Mouse (Mus musculus) liver, postnatal 0 days (tissue): ENCODE results near the gene Cwc27. TPM values are rescaled to one million over a fixed set of nuclear protein-coding genes. Genes with fewer than 3 reads are reported as not detected.

Source experiments
- ATAC-seq: fragments of 200-750 bp; cut with Nextera tagmentation; 2 replicates; pipeline ENCODE4 v1.8.0; 2017; ENCODE audit warnings: mild to moderate bottlenecking, moderate library complexity
- DNase-seq: peaks from one replicate; pipeline ENCODE4 v3.0.0-alpha.2; 2016
- H3K27ac ChIP-seq: fragments of 300-500 bp; sonication (generic); 2 replicates; pipeline ENCODE4 v1.5.1; 2014; ENCODE audit warnings: antibody characterized with exemption, moderate library complexity, mild to moderate bottlenecking, low read depth
- H3K27me3 ChIP-seq: fragments of 300-500 bp; sonication (generic); 2 replicates; pipeline ENCODE4 v1.6.1; 2014; ENCODE audit warnings: low read length, control low read depth, mixed read lengths; ENCODE audit not compliant: insufficient read depth
- H3K36me3 ChIP-seq: fragments of 300-500 bp; sonication (generic); replicated peaks from 2 replicates; pipeline ENCODE4 v1.6.1; 2014; ENCODE audit warnings: mild to moderate bottlenecking, control low read depth, low read length, moderate library complexity, mixed read lengths; ENCODE audit not compliant: insufficient read depth
- H3K4me1 ChIP-seq: fragments of 300-500 bp; sonication (generic); 2 replicates; pipeline ENCODE4 v1.6.1; 2014; ENCODE audit warnings: antibody characterized with exemption, mild to moderate bottlenecking, control low read depth; ENCODE audit not compliant: insufficient read depth
- H3K4me2 ChIP-seq: fragments of 300-500 bp; sonication (generic); 2 replicates; pipeline ENCODE4 v1.6.1; 2014; ENCODE audit warnings: low read depth, mild to moderate bottlenecking, low read length, moderate library complexity, mixed read lengths
- H3K4me3 ChIP-seq: fragments of 300-500 bp; sonication (generic); 2 replicates; pipeline ENCODE4 v1.5.1; 2014; ENCODE audit warnings: low read depth, low read length
- H3K9ac ChIP-seq: fragments of 300-500 bp; sonication (generic); replicated peaks from 2 replicates; pipeline ENCODE4 v1.6.1; 2014; ENCODE audit warnings: mild to moderate bottlenecking, moderate library complexity
- H3K9me3 ChIP-seq: fragments of 300-500 bp; sonication (generic); 2 replicates; pipeline ENCODE4 v1.6.1; 2016; ENCODE audit warnings: mild to moderate bottlenecking, control low read depth, low read length, mixed read lengths
- CTCF ChIP-seq: sonication (generic); IDR thresholded peaks from 2 replicates; pipeline ENCODE4 v1.5.1; 2016; ENCODE audit warnings: antibody characterized with exemption, low read depth
- EP300 ChIP-seq: IDR thresholded peaks from 2 replicates; pipeline ENCODE4 v1.6.1; 2016; ENCODE audit warnings: antibody characterized with exemption, low read depth, mild to moderate bottlenecking
- WGBS: fragments of 180-500 bp; shearing (Covaris S2); extraction: QIAGEN DNeasy Blood & Tissue Kit; methylation state at CpG from one replicate; pipeline ENCODE4 v1.1.7; 2014; ENCODE audit not compliant: insufficient replicate concordance; 5-methylcytosine and 5-hydroxymethylcytosine counted together
- polyA plus RNA-seq: library from polyadenylated mRNA; unstranded; fragments of >200 nt; fragmentation: Nextera tagmentation; extraction: Ambion mirVana; gene quantifications from 2 replicates; pipeline ENCODE4 v1.2.1, GENCODE M21; 2015

Gene Cwc27
- polyA plus RNA-seq, 1 experiment from 2014 or later: 7.8 TPM

- no peak within 1 kb of the TSS for H3K9ac ChIP-seq
- ATAC-seq (no peak), DNase-seq (no peak)
- H3K36me3 ChIP-seq: peaks cover 11% of the 10 kb centered on the region; the same call in 1 of the 2 replicates
- no peaks in the 10 kb centered on the region for H3K9me3 ChIP-seq
- 85% methylated on average over 11 of the region's 11 CpGs for WGBS
- TF ChIP-seq EP300: no peak
- no peak for TF ChIP-seq CTCF
- H3K27me3 ChIP-seq: no peaks in the 10 kb centered on the region
- H3K27ac ChIP-seq: no peak within 1 kb of the TSS
- no peak within 1 kb of the TSS for H3K4me2 ChIP-seq
- no peak within 1 kb of the TSS for H3K4me3 ChIP-seq
- no peaks in the 10 kb centered on the region for H3K4me1 ChIP-seq
Observed at GRCm38 (mm10) chr13:104792184-104792583, 24.8 kb downstream of the Cwc27 start, which contains the start of gene Srek1ip1. Srek1ip1 (plus strand) TSS chr13:104792484.

GRCm38 (mm10) chr13:104789663-104790062, 27.3 kb downstream of the Cwc27 start:
- Histone ChIP-seq H3K4me2 (no peak overlapping the region), H3K9me3 (no peaks in the 10 kb centered on the region), H3K27ac (no peak overlapping the region), H3K27me3 (no peaks in the 10 kb centered on the region), H3K4me1 (no peaks in the 10 kb centered on the region), H3K36me3 (peaks cover 7% of the 10 kb centered on the region; the same call in 1 of the 2 replicates), H3K9ac (no peak overlapping the region), H3K4me3 (no peak overlapping the region)
- 12% methylated on average over 2 of the region's 2 CpGs for WGBS
- DNase-seq (no peak), ATAC-seq (peak; percentile 53)
- TF ChIP-seq CTCF (peak; percentile 84), EP300 (no peak)

GRCm38 (mm10) chr13:104787260-104787659, 29.7 kb downstream of the Cwc27 start:
- no peak for ATAC-seq
- no peak overlapping the region for H3K4me3 ChIP-seq
- H3K36me3 ChIP-seq: peaks cover 8% of the 10 kb centered on the region
- H3K4me2 ChIP-seq: no peak overlapping the region
- no peaks in the 10 kb centered on the region for H3K4me1 ChIP-seq
- WGBS: 89% methylated on average over 4 of the region's 4 CpGs
- no peak overlapping the region for H3K27ac ChIP-seq
- no peak overlapping the region for H3K9ac ChIP-seq
- H3K9me3 ChIP-seq: no peaks in the 10 kb centered on the region
- DNase-seq: no peak
- H3K27me3 ChIP-seq: no peaks in the 10 kb centered on the region
- no peak for TF ChIP-seq EP300
- no peak for TF ChIP-seq CTCF

GRCm38 (mm10) chr13:104779104-104779670, 37.8 kb downstream of the Cwc27 start:
- Histone ChIP-seq H3K4me3 (no peak overlapping the region), H3K9ac (no peak overlapping the region), H3K4me1 (no peaks in the 10 kb centered on the region), H3K9me3 (no peaks in the 10 kb centered on the region), H3K27me3 (no peaks in the 10 kb centered on the region), H3K36me3 (peaks cover 4% of the 10 kb centered on the region; the same call in 1 of the 2 replicates), H3K27ac (no peak overlapping the region), H3K4me2 (no peak overlapping the region)
- TF ChIP-seq EP300: no peak
- WGBS: 32% methylated on average over 1 of the region's 1 CpGs
- DNase-seq (no peak), ATAC-seq (no peak)

GRCm38 (mm10) chr13:104763193-104763592, 53.7 kb downstream of the Cwc27 start:
- TF ChIP-seq EP300: no peak
- TF ChIP-seq CTCF: no peak
- H3K36me3 ChIP-seq: no peaks in the 10 kb centered on the region
- H3K4me3 ChIP-seq: no peak overlapping the region
- no peak overlapping the region for H3K27ac ChIP-seq
- H3K9me3 ChIP-seq: no peaks in the 10 kb centered on the region
- WGBS: 67% methylated on average over 3 of the region's 3 CpGs
- no peaks in the 10 kb centered on the region for H3K27me3 ChIP-seq
- no peak overlapping the region for H3K9ac ChIP-seq
- ATAC-seq (no peak), DNase-seq (no peak)
- no peaks in the 10 kb centered on the region for H3K4me1 ChIP-seq
- no peak overlapping the region for H3K4me2 ChIP-seq

GRCm38 (mm10) chr13:104762401-104762800, 54.5 kb downstream of the Cwc27 start:
- whole genome bisulfite sequencing: 84% methylated on average over 4 of the region's 4 CpGs
- Histone ChIP-seq H3K4me1 (no peaks in the 10 kb centered on the region), H3K9ac (no peak overlapping the region), H3K27ac (no peak overlapping the region), H3K36me3 (no peaks in the 10 kb centered on the region), H3K4me3 (no peak overlapping the region), H3K9me3 (no peaks in the 10 kb centered on the region), H3K4me2 (no peak overlapping the region), H3K27me3 (no peaks in the 10 kb centered on the region)
- ATAC-seq (no peak), DNase-seq (no peak)
- TF ChIP-seq CTCF (no peak), EP300 (no peak)
